Mouse (Mus musculus) limb, embryonic 15.5 days (tissue): ENCODE measurements around the gene Avpi1. TPM values are rescaled to one million over a fixed set of nuclear protein-coding genes. Genes with fewer than 3 reads are reported as not detected.

Source experiments
- polyA plus RNA-seq: library from polyadenylated mRNA; unstranded; fragments of >200 nt; fragmentation: Nextera tagmentation; extraction: Ambion mirVana; gene quantifications from 2 replicates; pipeline ENCODE4 v1.2.1, GENCODE M21; 2015

Avpi1 gene
- polyA plus RNA-seq, 1 experiment from 2014 or later: 38.7 TPM

Other genes starting within 250 kb of the Avpi1 start
- gene Rrp12, start 232.9 kb downstream of the Avpi1 start, polyA plus RNA-seq: 16.1 and 17.4 TPM in 2 replicates
- gene Pgam1, start 217.1 kb downstream of the Avpi1 start, polyA plus RNA-seq: 668 TPM in 2 replicates
- 70.4 and 70.7 TPM in 2 replicates for gene Exosc1, start 195.6 kb downstream of the Avpi1 start, polyA plus RNA-seq
- 85.7 and 91.7 TPM in 2 replicates for gene Zdhhc16, start 195.6 kb downstream of the Avpi1 start, polyA plus RNA-seq
- gene Mms19, start 147.9 kb downstream of the Avpi1 start, polyA plus RNA-seq: 28.5 and 29.1 TPM in 2 replicates
- gene Ubtd1, start 147.3 kb downstream of the Avpi1 start, polyA plus RNA-seq: 28.1 and 30.8 TPM in 2 replicates
- gene Ankrd2, start 93.1 kb downstream of the Avpi1 start, polyA plus RNA-seq: 0.72 and 3.0 TPM in 2 replicates
- gene Hoga1, start 83.4 kb downstream of the Avpi1 start, polyA plus RNA-seq: 1.0 and 1.8 TPM in 2 replicates
- not detected in 2 replicates for gene 4933411K16Rik, start 76.8 kb downstream of the Avpi1 start, polyA plus RNA-seq
- gene Morn4, start 42.7 kb downstream of the Avpi1 start, polyA plus RNA-seq: 17.5 and 17.9 TPM in 2 replicates
- gene Pi4k2a, start 38.6 kb downstream of the Avpi1 start, polyA plus RNA-seq: 17.6 and 23.7 TPM in 2 replicates
- gene Marveld1, start 18.3 kb upstream of the Avpi1 start, polyA plus RNA-seq: 15.2 and 16.6 TPM in 2 replicates
- 22.5 and 25.0 TPM in 2 replicates for gene Zfyve27, start 34.9 kb upstream of the Avpi1 start, polyA plus RNA-seq
- 10.6 and 12.0 TPM in 2 replicates for gene Sfrp5, start 73.2 kb upstream of the Avpi1 start, polyA plus RNA-seq
- 0.36 and 0.45 TPM in 2 replicates for gene Golga7b, start 118.5 kb upstream of the Avpi1 start, polyA plus RNA-seq